Mouse (Mus musculus) ES-Bruce4 (cell line): Measurements from ENCODE around the gene E4f1. TPM values are rescaled to one million over a fixed set of nuclear protein-coding genes. Genes with fewer than 3 reads are reported as not detected.
A peak's percentile ranks its signal among the peaks of the same experiment; 100 is the strongest.

Experiments used
- H3K27ac ChIP-seq: 2 replicates; pipeline ENCODE4 v1.5.1; 2012; ENCODE audit warnings: low read length, inconsistent platforms; ENCODE audit not compliant: insufficient read depth
- H3K27me3 ChIP-seq: 2 replicates; pipeline ENCODE4 v1.6.1; 2012; ENCODE audit warnings: mild to moderate bottlenecking, low read length, inconsistent platforms; ENCODE audit not compliant: control insufficient read depth, poor library complexity, insufficient read depth, severe bottlenecking
- H3K36me3 ChIP-seq: 2 replicates; pipeline ENCODE4 v1.6.1; 2012; ENCODE audit warnings: inconsistent platforms, mild to moderate bottlenecking, low read length, moderate library complexity; ENCODE audit not compliant: control insufficient read depth, poor library complexity, insufficient read depth, severe bottlenecking
- H3K4me1 ChIP-seq: one replicate; pipeline ENCODE4 v1.8.1; 2011; ENCODE audit warnings: low read length; ENCODE audit not compliant: control insufficient read depth, insufficient read depth
- H3K4me3 ChIP-seq: 2 replicates; pipeline ENCODE4 v1.5.1; 2011; ENCODE audit warnings: low read depth, mild to moderate bottlenecking, low read length
- H3K9ac ChIP-seq: 2 replicates; pipeline ENCODE4 v1.6.1; 2012; ENCODE audit warnings: low read depth, mild to moderate bottlenecking, inconsistent platforms; ENCODE audit not compliant: poor library complexity, severe bottlenecking
- H3K9me3 ChIP-seq: replicated peaks from 2 replicates; pipeline ENCODE4 v1.6.1; 2012; ENCODE audit warnings: mild to moderate bottlenecking, low read length, inconsistent platforms; ENCODE audit not compliant: control insufficient read depth, poor library complexity, insufficient read depth, severe bottlenecking
- CTCF ChIP-seq: IDR thresholded peaks from one replicate; pipeline ENCODE4 v1.8.1; 2011; ENCODE audit warnings: low read depth, low read length
- EP300 ChIP-seq: IDR thresholded peaks from 2 replicates; pipeline ENCODE4 v1.6.1; 2011; ENCODE audit warnings: low read depth, low read length; ENCODE audit not compliant: insufficient read depth
- POLR2A ChIP-seq: IDR thresholded peaks from one replicate; pipeline ENCODE4 v1.8.1; 2011; ENCODE audit warnings: low read length; ENCODE audit not compliant: insufficient read depth
- polyA plus RNA-seq: library from polyadenylated mRNA; stranded (reverse); fragments of >200 nt; gene quantifications from 2 replicates; pipeline ENCODE4 v1.2.4, GENCODE M21; 2011; ENCODE audit warnings: low read depth; ENCODE audit not compliant: missing spikeins, insufficient read depth, insufficient read length

The E4f1 gene
- polyA plus RNA-seq, 1 experiment, result 15.3 TPM

DNA sequence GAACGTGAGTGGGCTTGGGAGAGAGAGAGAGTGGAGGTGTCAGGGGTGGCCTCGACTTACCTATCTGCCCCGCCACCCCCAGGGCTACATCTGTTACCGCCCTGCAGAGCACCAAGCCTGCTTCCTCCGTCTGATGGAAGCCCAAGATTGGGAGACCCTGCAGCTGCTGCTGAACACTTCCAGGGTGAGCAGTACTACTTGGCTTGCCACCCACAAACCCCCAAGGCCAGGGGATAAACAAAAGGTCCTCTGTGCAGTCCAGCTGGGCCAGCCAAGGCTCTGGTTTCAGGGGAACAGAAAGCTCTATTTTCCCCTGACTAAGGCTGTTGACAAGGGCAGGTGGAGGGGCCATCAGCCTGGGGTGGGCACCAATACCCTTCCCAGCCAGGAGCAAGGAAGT is 4.4 kb upstream of the E4f1 start:
- Histone ChIP-seq H3K9me3 (no peaks in the 10 kb centered on the region), H3K27me3 (no peaks in the 10 kb centered on the region), H3K27ac (no peak overlapping the region), H3K4me1 (peaks cover 1% of the 10 kb centered on the region), H3K36me3 (peaks cover 5% of the 10 kb centered on the region; the same call in 1 of the 2 replicates), H3K4me3 (no peak overlapping the region), H3K9ac (no peak overlapping the region)
- TF ChIP-seq CTCF (no peak), EP300 (no peak), POLR2A (no peak)

DNA sequence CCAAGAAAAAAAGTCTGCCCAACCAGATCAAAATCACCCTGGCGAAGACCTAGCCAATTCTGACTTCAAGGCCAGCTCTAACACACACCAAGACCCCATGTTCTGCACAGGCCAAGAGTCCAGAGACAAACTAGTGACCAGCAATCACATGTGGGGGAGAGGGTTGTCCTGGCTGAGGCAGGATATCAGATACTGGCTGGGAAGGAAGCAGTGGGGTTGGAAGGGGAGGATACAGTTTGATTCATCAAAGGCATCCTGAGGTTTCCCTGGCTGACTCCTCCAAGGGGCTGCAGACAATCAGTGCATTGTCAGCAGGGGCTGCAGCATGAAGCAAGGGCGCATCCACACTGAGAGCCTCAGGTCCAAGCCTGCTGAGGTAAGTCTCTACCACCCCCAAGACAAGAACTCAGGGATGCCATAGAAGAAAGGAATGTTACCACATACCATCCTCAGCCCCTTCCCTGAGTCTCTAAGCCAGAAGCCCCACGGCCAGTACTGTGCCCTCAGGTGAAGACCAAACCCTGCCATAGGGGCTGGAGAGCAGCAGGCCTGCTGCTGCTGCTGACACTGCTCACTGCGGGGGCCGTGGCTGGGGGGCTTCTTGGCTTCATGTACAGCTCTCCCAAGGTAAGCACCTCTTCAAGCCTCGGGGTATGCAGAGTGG is 3.6 kb upstream of the E4f1 start, which contains the start of gene Bricd5:
Gene Bricd5 (plus strand): TSS at position 273 of the 664 bp plus-strand sequence.
- H3K9me3 ChIP-seq, result no peaks in the 10 kb centered on the region
- peaks cover 5% of the 10 kb centered on the region; the same call in 1 of the 2 replicates for H3K36me3 ChIP-seq
- H3K4me3 ChIP-seq, result no peak within 1 kb of the TSS
- no peaks in the 10 kb centered on the region for H3K27me3 ChIP-seq
- H3K4me1 ChIP-seq, result peaks cover 1% of the 10 kb centered on the region
- H3K27ac ChIP-seq, result no peak within 1 kb of the TSS
- no peak within 1 kb of the TSS for H3K9ac ChIP-seq
- TF ChIP-seq CTCF (no peak), EP300 (no peak), POLR2A (no peak)

DNA sequence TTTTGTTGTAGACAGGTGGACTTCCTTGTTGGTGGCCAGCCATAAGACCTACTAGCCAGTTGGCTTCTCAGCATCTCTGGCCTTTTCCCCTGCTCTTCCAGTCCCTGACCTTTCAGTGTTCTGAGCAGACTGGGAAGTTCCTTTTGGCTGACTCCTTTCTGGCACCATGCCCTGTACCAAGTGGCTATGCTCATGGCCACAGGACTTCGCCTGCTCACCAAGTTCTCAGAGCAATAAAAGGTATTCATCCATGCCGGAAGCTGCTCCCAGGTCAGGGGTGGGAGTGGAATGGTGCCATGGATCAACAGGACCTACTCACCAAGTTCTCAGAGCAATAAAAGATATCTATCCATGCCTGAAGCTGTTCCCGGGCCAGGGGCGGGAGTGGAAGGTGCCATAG is 2.4 kb upstream of the E4f1 start:
- Histone ChIP-seq H3K9me3 (no peaks in the 10 kb centered on the region), H3K27me3 (no peaks in the 10 kb centered on the region), H3K36me3 (peaks cover 5% of the 10 kb centered on the region; the same call in 1 of the 2 replicates), H3K4me1 (peaks cover 1% of the 10 kb centered on the region), H3K27ac (no peak overlapping the region), H3K4me3 (no peak overlapping the region), H3K9ac (no peak overlapping the region)
- no peak for TF ChIP-seq CTCF
- no peak for TF ChIP-seq POLR2A
- no peak for TF ChIP-seq EP300

DNA sequence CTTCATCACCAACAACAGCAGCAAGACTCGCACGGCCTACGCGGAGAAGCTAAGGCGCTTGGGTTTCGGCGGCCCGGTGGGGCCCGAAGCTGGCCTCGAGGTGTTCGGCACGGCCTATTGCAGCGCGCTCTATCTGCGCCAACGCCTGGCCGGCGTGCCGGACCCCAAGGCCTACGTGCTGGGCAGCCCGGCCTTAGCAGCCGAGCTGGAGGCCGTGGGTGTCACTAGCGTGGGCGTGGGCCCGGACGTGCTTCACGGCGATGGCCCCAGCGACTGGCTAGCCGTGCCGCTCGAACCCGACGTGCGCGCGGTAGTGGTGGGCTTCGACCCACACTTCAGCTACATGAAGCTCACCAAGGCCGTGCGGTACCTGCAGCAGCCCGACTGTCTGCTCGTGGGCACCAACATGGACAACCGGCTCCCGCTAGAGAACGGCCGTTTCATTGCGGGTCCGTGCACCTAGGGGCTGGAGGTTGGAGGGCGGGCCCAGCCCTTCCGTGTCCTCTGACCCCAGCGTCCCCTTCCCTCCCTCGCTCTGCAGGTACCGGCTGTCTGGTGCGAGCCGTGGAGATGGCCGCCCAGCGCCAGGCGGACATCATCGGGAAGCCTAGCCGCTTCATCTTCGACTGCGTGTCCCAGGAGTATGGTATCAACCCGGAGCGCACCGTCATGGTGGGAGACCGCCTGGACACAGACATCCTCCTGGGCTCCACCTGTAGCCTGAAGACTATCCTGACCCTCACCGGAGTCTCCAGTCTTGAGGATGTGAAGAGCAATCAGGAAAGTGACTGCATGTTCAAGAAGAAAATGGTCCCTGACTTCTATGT is 801 bp upstream of the E4f1 start:
- TF ChIP-seq EP300 (no peak), POLR2A (no peak), CTCF (no peak)
- no peaks in the 10 kb centered on the region for H3K9me3 ChIP-seq
- no peak overlapping the region for H3K27ac ChIP-seq
- no peaks in the 10 kb centered on the region for H3K27me3 ChIP-seq
- peak overlapping the region; percentile 71 for H3K4me3 ChIP-seq
- H3K36me3 ChIP-seq, result no peaks in the 10 kb centered on the region; the same call in 1 of the 2 replicates
- H3K9ac ChIP-seq, result peak overlapping the region; percentile 81
- H3K4me1 ChIP-seq, result peaks cover 1% of the 10 kb centered on the region

DNA sequence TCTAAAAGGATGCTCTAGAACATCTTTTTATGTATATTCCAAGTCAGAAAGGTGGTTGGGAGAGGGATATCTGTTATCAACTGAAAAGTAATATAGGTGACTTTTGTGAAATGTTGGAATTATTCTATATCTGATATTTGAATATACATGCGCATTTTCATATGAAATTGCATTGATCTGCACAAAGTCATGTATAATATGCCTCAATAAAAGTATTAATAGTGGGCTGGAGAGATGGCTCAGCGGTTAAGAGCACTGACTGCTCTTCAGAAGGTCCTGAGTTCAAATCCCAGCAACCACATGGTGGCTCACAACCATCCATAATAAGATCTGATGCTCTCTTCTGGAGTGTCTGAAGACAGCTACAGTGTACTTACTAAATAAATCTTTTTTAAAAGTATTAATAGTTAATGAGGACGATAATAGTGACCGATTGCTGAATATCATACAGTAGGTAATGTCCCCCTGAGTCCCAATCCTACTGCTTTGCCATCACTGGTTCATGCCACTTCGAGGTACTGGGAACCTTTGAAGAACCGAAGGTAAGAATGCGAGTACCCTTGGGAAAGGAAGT is 690 bp downstream of the E4f1 start:
- peak overlapping the region; percentile 40 for H3K9ac ChIP-seq
- H3K27me3 ChIP-seq, result no peaks in the 10 kb centered on the region
- peaks cover 1% of the 10 kb centered on the region for H3K4me1 ChIP-seq
- peaks cover 5% of the 10 kb centered on the region; the same call in 1 of the 2 replicates for H3K36me3 ChIP-seq
- no peaks in the 10 kb centered on the region for H3K9me3 ChIP-seq
- H3K4me3 ChIP-seq, result peak overlapping the region; percentile 93
- H3K27ac ChIP-seq, result peak overlapping the region; percentile 47
- no peak for TF ChIP-seq CTCF
- TF ChIP-seq EP300, result no peak
- TF ChIP-seq POLR2A, result no peak
